Mouse (Mus musculus) erythroblast, embryonic 14.5 days (primary cell): ENCODE data around the gene Chst13.

Source experiments
- GATA1 ChIP-seq: IDR thresholded peaks from 2 replicates; pipeline ENCODE4 v1.6.1; 2012; ENCODE audit warnings: low read length, inconsistent platforms, mixed read lengths
- TAL1 ChIP-seq: IDR thresholded peaks from 3 replicates; pipeline ENCODE4 v1.6.1; 2012; ENCODE audit warnings: low read length, inconsistent platforms, mixed read lengths

DNA sequence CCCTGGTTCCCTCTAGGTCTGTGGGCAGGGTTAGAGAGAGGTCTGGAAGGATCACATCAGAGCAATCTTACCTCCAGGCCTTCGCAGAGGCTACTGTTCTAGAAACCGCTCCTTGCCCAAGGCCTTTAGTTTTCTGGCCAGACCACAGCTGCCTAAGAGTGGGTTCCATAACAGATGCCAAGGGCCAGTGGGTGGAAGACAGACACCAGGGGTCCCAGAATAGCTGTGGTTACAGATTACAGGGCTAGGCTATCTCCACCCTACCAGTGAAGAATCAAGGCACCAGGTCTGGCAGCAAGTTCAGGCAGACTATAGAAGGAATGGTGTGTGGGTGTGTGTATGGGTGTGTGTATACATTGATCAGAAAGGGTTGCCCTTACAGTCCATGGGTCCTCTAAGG, 6.0 kb downstream of the Chst13 start:
- TF ChIP-seq TAL1 = no peak
- no peak for TF ChIP-seq GATA1
